Mouse (Mus musculus): ENCODE data around the gene Cpsf3.

The Cpsf3 gene

DNA sequence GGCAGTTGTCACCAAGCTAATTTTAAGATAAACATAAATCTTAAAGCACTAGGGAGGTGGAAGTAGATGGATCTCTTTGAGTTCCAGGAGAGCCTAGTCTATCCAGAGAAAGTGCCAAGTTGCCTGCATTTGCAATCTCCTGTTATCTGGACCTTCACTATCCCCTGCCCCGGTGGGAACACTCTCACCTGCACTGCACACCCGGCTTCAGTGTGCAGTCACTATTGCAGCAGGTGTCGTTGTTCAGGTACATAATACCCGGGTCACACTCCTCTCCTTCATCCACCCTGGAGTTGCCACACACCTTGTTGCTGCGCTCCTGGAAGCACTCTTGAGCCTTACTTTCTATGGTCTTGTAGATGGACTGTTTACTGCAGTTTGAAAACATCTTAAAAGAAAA, 48.6 kb downstream of the Cpsf3 start:
- no peak for DNase-seq (ENCODE audit: low spot score)

DNA sequence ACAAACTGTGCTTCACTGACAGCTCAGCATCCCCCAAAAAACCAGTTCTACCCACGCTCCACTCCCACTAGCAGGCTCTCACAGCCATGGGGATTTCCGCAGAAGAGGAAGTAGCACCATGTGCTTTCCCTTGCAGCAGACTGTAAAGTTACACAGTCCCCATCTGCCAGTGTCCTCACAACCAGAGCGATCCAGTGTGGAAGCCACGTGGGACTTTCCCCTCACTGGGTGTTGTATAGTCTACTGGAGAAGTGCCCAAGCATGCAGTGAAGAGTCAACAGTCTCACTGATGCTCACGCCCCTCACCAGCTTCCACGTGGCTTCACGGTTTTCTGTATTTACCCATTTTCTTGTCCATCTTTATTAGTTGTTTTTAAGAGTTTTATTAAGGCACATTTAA, 50.7 kb downstream of the Cpsf3 start:
- DNase-seq (ENCODE audit: low spot score), result peak; percentile 60

DNA sequence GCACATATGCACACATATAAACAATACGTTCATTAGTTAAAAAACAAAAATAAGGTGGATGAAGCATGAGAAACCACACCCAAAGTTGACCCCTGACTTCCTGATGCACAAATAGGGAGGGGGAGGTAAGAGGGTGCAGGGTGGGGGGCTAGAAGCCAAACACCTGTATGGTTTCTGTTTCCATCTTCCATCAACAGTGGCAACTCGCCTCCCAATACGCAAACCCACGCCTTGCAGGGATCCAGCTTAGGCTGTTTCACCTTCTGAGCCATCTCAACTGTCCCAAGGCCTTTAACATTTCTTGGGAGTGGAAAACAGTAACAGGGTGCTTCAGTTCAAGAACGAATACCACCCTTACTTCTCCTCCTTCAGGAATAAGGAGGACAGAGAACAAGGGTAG, 52.0 kb downstream of the Cpsf3 start:
- no peak for DNase-seq (ENCODE audit: low spot score)

DNA sequence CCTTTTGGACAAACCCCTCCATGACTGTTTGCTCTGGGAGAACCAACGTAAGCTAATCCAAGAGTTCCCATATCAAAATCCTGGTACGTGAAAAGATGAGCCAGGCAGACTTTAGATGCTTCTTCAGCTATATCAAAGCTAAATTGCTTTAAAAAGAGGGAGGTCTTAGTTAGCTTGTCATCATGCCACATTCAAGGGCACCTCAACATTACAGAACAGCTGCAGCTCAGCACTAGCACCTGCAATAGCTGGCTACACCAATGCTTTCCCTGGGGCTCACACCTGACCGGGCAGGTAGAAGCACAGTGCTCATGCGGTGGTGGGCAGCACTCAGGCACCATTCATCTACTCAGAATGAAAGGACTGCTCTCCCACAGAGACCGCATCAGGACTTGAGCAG, 55.5 kb downstream of the Cpsf3 start:
- DNase-seq (ENCODE audit: low spot score), result no peak

GRCm38 (mm10) chr12:21346972-21347371, 61.8 kb downstream of the Cpsf3 start:
- DNase-seq (ENCODE audit: low spot score), result no peak

- no peak for DNase-seq (ENCODE audit: low spot score)
These were observed 65.1 kb downstream of the Cpsf3 start for GRCm38 (mm10) chr12:21350113-21350876.

- peak; percentile 35 for DNase-seq (ENCODE audit: low spot score)
These were observed 68.5 kb downstream of the Cpsf3 start for GRCm38 (mm10) chr12:21353681-21354080.

DNA sequence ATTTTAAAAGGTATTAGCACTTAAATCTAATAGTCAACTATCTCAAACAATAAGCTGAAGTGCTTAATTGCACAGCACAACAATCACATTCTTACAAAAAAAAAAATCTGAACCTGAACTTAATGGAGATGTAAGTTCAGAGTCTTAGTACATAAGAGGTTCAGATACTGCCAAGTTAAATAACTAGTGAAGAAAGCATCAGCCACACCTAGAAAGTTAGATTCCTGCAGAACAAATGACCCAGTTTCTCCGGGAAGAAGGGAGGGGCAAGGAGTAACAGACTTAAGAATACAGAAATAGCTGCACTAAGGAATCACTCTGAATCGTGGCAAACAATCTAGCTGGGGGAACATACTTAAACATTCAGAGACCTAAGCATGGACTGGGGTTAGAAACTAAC, 77.5 kb downstream of the Cpsf3 start:
- DNase-seq (ENCODE audit: low spot score), result peak; percentile 71

- no peak for DNase-seq (ENCODE audit: low spot score)
These were observed 78.0 kb downstream of the Cpsf3 start for GRCm38 (mm10) chr12:21363195-21363594.
